Mouse (Mus musculus): ENCODE measurements around the gene Lmo7. TPM values are rescaled to one million over a fixed set of nuclear protein-coding genes. Genes with fewer than 3 reads are reported as not detected.

Gene Lmo7
- polyA plus RNA-seq, 2 experiments: 2.2 to 2.4 TPM

GRCm38 (mm10) chr14:101777129-101777493 lies 47.4 kb downstream of the Lmo7 start:
- H3K36me3 ChIP-seq (replicated peaks; ENCODE audit: control insufficient read depth, insufficient read depth, low read depth): no peaks in the 10 kb centered on the region
- no peak overlapping the region for H3K9ac ChIP-seq (replicated peaks)
- ATAC-seq (ENCODE audit: insufficient read depth) (no peak), DNase-seq (ENCODE audit: low read depth in 3 of 3, low spot score in 3 of 3) (no peak)
- H3K27me3 ChIP-seq (ENCODE audit: control insufficient read depth, insufficient read depth, low read length): no peaks in the 10 kb centered on the region
- TF ChIP-seq CTCF (IDR thresholded peaks at IDR 0.05; ENCODE audit: low read depth): no peak
- TF ChIP-seq EP300 (IDR thresholded peaks at IDR 0.05; ENCODE audit: low read depth): no peak
- no peaks in the 10 kb centered on the region for H3K4me1 ChIP-seq (replicated peaks; ENCODE audit: control insufficient read depth in 2 of 2, insufficient read depth in 2 of 2, low read length in 1 of 2)
- H3K9me3 ChIP-seq (ENCODE audit: control insufficient read depth, low read length): no peaks in the 10 kb centered on the region
- no peak overlapping the region for H3K27ac ChIP-seq
- H3K4me3 ChIP-seq (ENCODE audit: insufficient read depth in 1 of 2, low read depth in 2 of 2, low read length in 2 of 2): no peak overlapping the region
- 43% methylated on average over 3 of the region's 3 CpGs for WGBS (ENCODE audit: insufficient replicate concordance)
- no peak overlapping the region for H3K4me2 ChIP-seq (ENCODE audit: low read depth)

GRCm38 (mm10) chr14:101778426-101778825 lies 48.7 kb downstream of the Lmo7 start:
- H3K4me3 ChIP-seq (ENCODE audit: insufficient read depth in 1 of 2, low read depth in 2 of 2, low read length in 2 of 2): no peak overlapping the region
- no peaks in the 10 kb centered on the region for H3K9me3 ChIP-seq (ENCODE audit: control insufficient read depth, low read length)
- DNase-seq (ENCODE audit: low read depth in 3 of 3, low spot score in 3 of 3) (no peak), ATAC-seq (ENCODE audit: insufficient read depth) (no peak)
- no peak overlapping the region for H3K27ac ChIP-seq
- no peak overlapping the region for H3K4me2 ChIP-seq (ENCODE audit: low read depth)
- 71% methylated on average over 3 of the region's 3 CpGs for WGBS (ENCODE audit: insufficient replicate concordance)
- no peak overlapping the region for H3K9ac ChIP-seq (replicated peaks)
- no peaks in the 10 kb centered on the region for H3K27me3 ChIP-seq (ENCODE audit: control insufficient read depth, insufficient read depth, low read length)
- TF ChIP-seq EP300 (IDR thresholded peaks at IDR 0.05; ENCODE audit: low read depth) (no peak), CTCF (IDR thresholded peaks at IDR 0.05; ENCODE audit: low read depth) (no peak)
- no peaks in the 10 kb centered on the region for H3K36me3 ChIP-seq (replicated peaks; ENCODE audit: control insufficient read depth, insufficient read depth, low read depth)
- no peaks in the 10 kb centered on the region for H3K4me1 ChIP-seq (replicated peaks; ENCODE audit: control insufficient read depth in 2 of 2, insufficient read depth in 2 of 2, low read length in 1 of 2)

- H3K4me2 ChIP-seq (ENCODE audit: low read depth): no peak overlapping the region
- DNase-seq (ENCODE audit: low read depth in 3 of 3, low spot score in 3 of 3): no peak
- H3K9me3 ChIP-seq (ENCODE audit: control insufficient read depth, low read length): no peaks in the 10 kb centered on the region
- no peaks in the 10 kb centered on the region for H3K27me3 ChIP-seq (ENCODE audit: control insufficient read depth, insufficient read depth, low read length)
- ATAC-seq (ENCODE audit: insufficient read depth): no peak
- no peaks in the 10 kb centered on the region for H3K36me3 ChIP-seq (replicated peaks; ENCODE audit: control insufficient read depth, insufficient read depth, low read depth)
- H3K27ac ChIP-seq: no peak overlapping the region
- H3K4me3 ChIP-seq (ENCODE audit: insufficient read depth in 1 of 2, low read depth in 2 of 2, low read length in 2 of 2): no peak overlapping the region
- no peak overlapping the region for H3K9ac ChIP-seq (replicated peaks)
- TF ChIP-seq EP300 (IDR thresholded peaks at IDR 0.05; ENCODE audit: low read depth) (no peak), CTCF (IDR thresholded peaks at IDR 0.05; ENCODE audit: low read depth) (no peak)
- no peaks in the 10 kb centered on the region for H3K4me1 ChIP-seq (replicated peaks; ENCODE audit: control insufficient read depth in 2 of 2, insufficient read depth in 2 of 2, low read length in 1 of 2)
- 70% methylated on average over 10 of the region's 10 CpGs for WGBS (ENCODE audit: insufficient replicate concordance)
Measured at GRCm38 (mm10) chr14:101780016-101780415, 50.3 kb downstream of the Lmo7 start.

- Histone ChIP-seq H3K4me2 (ENCODE audit: low read depth) (no peak overlapping the region), H3K9ac (replicated peaks) (no peak overlapping the region), H3K36me3 (replicated peaks; ENCODE audit: control insufficient read depth, insufficient read depth, low read depth) (no peaks in the 10 kb centered on the region), H3K4me1 (replicated peaks; ENCODE audit: control insufficient read depth in 2 of 2, insufficient read depth in 2 of 2, low read length in 1 of 2) (no peaks in the 10 kb centered on the region), H3K4me3 (ENCODE audit: insufficient read depth in 1 of 2, low read depth in 2 of 2, low read length in 2 of 2) (no peak overlapping the region), H3K27me3 (ENCODE audit: control insufficient read depth, insufficient read depth, low read length) (no peaks in the 10 kb centered on the region), H3K9me3 (ENCODE audit: control insufficient read depth, low read length) (no peaks in the 10 kb centered on the region), H3K27ac (no peak overlapping the region)
- ATAC-seq (ENCODE audit: insufficient read depth) (no peak), DNase-seq (ENCODE audit: low read depth in 3 of 3, low spot score in 3 of 3) (no peak)
- no peak for TF ChIP-seq EP300 (IDR thresholded peaks at IDR 0.05; ENCODE audit: low read depth)
- no peak for TF ChIP-seq CTCF (IDR thresholded peaks at IDR 0.05; ENCODE audit: low read depth)
- 64% methylated on average over 11 of the region's 11 CpGs for WGBS (ENCODE audit: insufficient replicate concordance)
Measured at GRCm38 (mm10) chr14:101781219-101781618, 51.5 kb downstream of the Lmo7 start.

GRCm38 (mm10) chr14:101781943-101782510 lies 52.3 kb downstream of the Lmo7 start:
- no peak for ATAC-seq (ENCODE audit: insufficient read depth)
- Histone ChIP-seq H3K4me3 (ENCODE audit: insufficient read depth in 1 of 2, low read depth in 2 of 2, low read length in 2 of 2) (no peak overlapping the region), H3K9me3 (ENCODE audit: control insufficient read depth, low read length) (no peaks in the 10 kb centered on the region), H3K4me2 (ENCODE audit: low read depth) (no peak overlapping the region), H3K9ac (replicated peaks) (no peak overlapping the region), H3K27ac (no peak overlapping the region), H3K4me1 (replicated peaks; ENCODE audit: control insufficient read depth in 2 of 2, insufficient read depth in 2 of 2, low read length in 1 of 2) (no peaks in the 10 kb centered on the region), H3K36me3 (replicated peaks; ENCODE audit: control insufficient read depth, insufficient read depth, low read depth) (no peaks in the 10 kb centered on the region), H3K27me3 (ENCODE audit: control insufficient read depth, insufficient read depth, low read length) (no peaks in the 10 kb centered on the region)
- TF ChIP-seq CTCF (IDR thresholded peaks at IDR 0.05; ENCODE audit: low read depth): peak; percentile 43; the same call in 1 of the 2 replicates
- no peak for TF ChIP-seq EP300 (IDR thresholded peaks at IDR 0.05; ENCODE audit: low read depth)
- WGBS (ENCODE audit: insufficient replicate concordance): 24% methylated on average over 3 of the region's 3 CpGs
- DNase-seq (ENCODE audit: low read depth in 3 of 3, low spot score in 3 of 3): no peak
